Mouse (Mus musculus): ENCODE measurements around the gene Paox.

- TF ChIP-seq CTCF (IDR thresholded peaks at IDR 0.05; ENCODE audit: borderline replicate concordance, extremely low read depth, insufficient read depth, insufficient read length) (no peak), POLR2A (IDR thresholded peaks at IDR 0.05; ENCODE audit: borderline replicate concordance, extremely low read depth, insufficient read depth, insufficient read length, poor library complexity, severe bottlenecking) (no peak)
Measured at GRCm38 (mm10) chr7:140126934-140127333, 11.3 kb downstream of the Paox start.

Measured in brain, embryonic 14.5 days (tissue).